Mouse (Mus musculus) heart, embryonic 16.5 days (tissue): Measurements from ENCODE around the gene Nos1. TPM values are rescaled to one million over a fixed set of nuclear protein-coding genes. Genes with fewer than 3 reads are reported as not detected.
A peak's percentile ranks its signal among the peaks of the same experiment; 100 is the strongest.

ENCODE experiments used
- ATAC-seq: fragments of 200-750 bp; cut with Nextera tagmentation; replicated peaks from 2 replicates; pipeline ENCODE4 v1.8.0; 2017; ENCODE audit warnings: moderate number of reproducible peaks; ENCODE audit not compliant: insufficient read depth, low FRiP score; ENCODE audit errors: extremely low read depth
- H3K27ac ChIP-seq: fragments of 300-500 bp; sonication (generic); 2 replicates; pipeline ENCODE4 v1.5.1; 2014; ENCODE audit warnings: mild to moderate bottlenecking, low read length, control low read depth, moderate library complexity
- H3K27me3 ChIP-seq: fragments of 300-500 bp; sonication (generic); 2 replicates; pipeline ENCODE4 v1.6.1; 2014; ENCODE audit warnings: low read length, mixed read lengths; ENCODE audit not compliant: control insufficient read depth, insufficient read depth
- H3K36me3 ChIP-seq: fragments of 300-500 bp; sonication (generic); 2 replicates; pipeline ENCODE4 v1.6.1; 2014; ENCODE audit not compliant: control insufficient read depth, insufficient read depth
- H3K4me1 ChIP-seq: fragments of 300-500 bp; sonication (generic); 2 replicates; pipeline ENCODE4 v1.6.1; 2014; ENCODE audit warnings: low read length, mixed read lengths; ENCODE audit not compliant: control insufficient read depth, insufficient read depth
- H3K4me2 ChIP-seq: fragments of 300-500 bp; sonication (generic); 2 replicates; pipeline ENCODE4 v1.6.1; 2014; ENCODE audit warnings: low read depth, mild to moderate bottlenecking, control low read depth, low read length
- H3K4me3 ChIP-seq: fragments of 300-500 bp; sonication (generic); 2 replicates; pipeline ENCODE4 v1.5.1; 2014; ENCODE audit warnings: mild to moderate bottlenecking, control low read depth, low read length
- H3K9ac ChIP-seq: fragments of 300-500 bp; sonication (generic); 2 replicates; pipeline ENCODE4 v1.6.1; 2014; ENCODE audit warnings: low read length, control low read depth
- H3K9me3 ChIP-seq: fragments of 300-500 bp; sonication (generic); replicated peaks from 2 replicates; pipeline ENCODE4 v1.6.1; 2016; ENCODE audit warnings: low read length; ENCODE audit not compliant: control insufficient read depth
- WGBS: fragments of 180-500 bp; shearing (Covaris S2); extraction: QIAGEN DNeasy Blood & Tissue Kit; methylation state at CpG from one replicate; pipeline ENCODE4 v1.1.7; 2014; 5-methylcytosine and 5-hydroxymethylcytosine counted together
- polyA plus RNA-seq: library from polyadenylated mRNA; unstranded; fragments of >200 nt; fragmentation: Nextera tagmentation; extraction: Ambion mirVana; gene quantifications from 2 replicates; pipeline ENCODE4 v1.2.1, GENCODE M21; 2015

Nos1 gene
- polyA plus RNA-seq, 1 experiment from 2014 or later = 0.24 TPM

DNA sequence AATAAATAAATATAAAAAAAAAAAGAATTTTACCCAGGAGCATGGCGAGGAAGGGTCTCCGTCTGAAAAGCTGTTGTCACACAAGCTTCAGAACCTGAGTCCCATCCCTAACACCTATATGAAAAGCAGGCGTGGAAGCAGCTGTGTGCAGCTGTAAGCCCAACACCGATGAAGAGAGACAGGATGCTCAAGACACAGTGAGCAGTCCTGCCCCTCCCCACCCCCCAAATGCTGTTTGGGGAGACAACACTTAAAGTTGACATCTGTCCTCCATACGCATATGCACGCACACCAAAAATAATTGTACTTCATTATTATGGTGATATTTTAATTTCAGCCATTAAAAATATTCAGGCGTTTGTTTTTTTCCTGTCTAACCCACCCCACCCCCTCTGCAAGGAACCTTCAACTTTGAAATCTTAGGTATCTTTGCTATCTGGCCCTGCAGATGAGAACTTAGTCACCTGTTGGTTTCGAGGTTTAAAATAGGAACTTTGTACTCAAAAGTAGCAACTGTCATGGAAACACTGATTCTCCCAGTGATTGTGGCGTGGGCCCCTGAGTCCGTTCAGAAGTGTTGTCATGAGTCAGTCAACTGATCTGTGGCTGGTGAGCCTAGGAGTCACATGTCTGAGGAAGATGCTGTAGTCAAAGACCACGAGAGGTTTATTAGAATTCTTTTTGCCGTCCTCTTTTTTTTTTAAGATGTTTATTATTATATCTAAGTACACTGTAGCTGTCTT is 141.1 kb downstream of the Nos1 start:
- Histone ChIP-seq H3K27me3 (no peaks in the 10 kb centered on the region), H3K4me3 (no peak overlapping the region), H3K4me2 (no peak overlapping the region), H3K4me1 (no peaks in the 10 kb centered on the region), H3K36me3 (no peaks in the 10 kb centered on the region), H3K9ac (no peak overlapping the region), H3K9me3 (no peaks in the 10 kb centered on the region), H3K27ac (no peak overlapping the region)
- 74% methylated on average over 12 of the region's 12 CpGs for whole genome bisulfite sequencing
- ATAC-seq = no peak

- H3K4me2 ChIP-seq = no peak overlapping the region
- no peaks in the 10 kb centered on the region for H3K4me1 ChIP-seq
- H3K27ac ChIP-seq = no peak overlapping the region
- no peaks in the 10 kb centered on the region for H3K27me3 ChIP-seq
- no peak overlapping the region for H3K4me3 ChIP-seq
- WGBS = 19% methylated on average over 6 of the region's 6 CpGs
- no peak overlapping the region for H3K9ac ChIP-seq
- H3K36me3 ChIP-seq = no peaks in the 10 kb centered on the region
- ATAC-seq = no peak
- peaks cover 3% of the 10 kb centered on the region; the same call in 1 of the 2 replicates for H3K9me3 ChIP-seq
Observed at GRCm38 (mm10) chr5:117923688-117924087, 142.9 kb downstream of the Nos1 start.

DNA sequence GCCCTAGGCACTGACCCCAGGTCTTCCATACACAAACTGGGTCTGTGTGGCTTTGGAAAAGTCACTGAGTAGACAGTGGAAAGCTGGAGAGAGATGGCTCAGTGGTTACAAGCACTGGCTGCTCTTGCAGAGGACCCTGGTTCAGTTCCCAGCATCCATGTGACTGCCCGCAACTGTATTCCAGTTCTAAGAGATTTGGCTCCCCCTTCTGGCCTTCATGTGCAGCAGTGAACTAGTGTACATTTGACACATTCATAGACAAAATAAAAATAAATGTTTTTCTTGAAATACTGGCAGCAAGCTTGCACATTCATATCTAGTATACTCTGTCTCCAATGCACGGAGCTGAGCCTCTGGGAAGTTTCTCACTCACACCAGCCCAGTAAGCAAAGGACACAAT is 147.7 kb downstream of the Nos1 start:
- ATAC-seq = no peak
- Histone ChIP-seq H3K36me3 (no peaks in the 10 kb centered on the region), H3K27me3 (peaks cover 6% of the 10 kb centered on the region; the same call in 1 of the 2 replicates), H3K4me3 (no peak overlapping the region), H3K27ac (no peak overlapping the region), H3K4me2 (no peak overlapping the region), H3K4me1 (no peaks in the 10 kb centered on the region), H3K9me3 (peaks cover 3% of the 10 kb centered on the region; the same call in 1 of the 2 replicates), H3K9ac (no peak overlapping the region)
- 89% methylated on average over 2 of the region's 2 CpGs for WGBS

DNA sequence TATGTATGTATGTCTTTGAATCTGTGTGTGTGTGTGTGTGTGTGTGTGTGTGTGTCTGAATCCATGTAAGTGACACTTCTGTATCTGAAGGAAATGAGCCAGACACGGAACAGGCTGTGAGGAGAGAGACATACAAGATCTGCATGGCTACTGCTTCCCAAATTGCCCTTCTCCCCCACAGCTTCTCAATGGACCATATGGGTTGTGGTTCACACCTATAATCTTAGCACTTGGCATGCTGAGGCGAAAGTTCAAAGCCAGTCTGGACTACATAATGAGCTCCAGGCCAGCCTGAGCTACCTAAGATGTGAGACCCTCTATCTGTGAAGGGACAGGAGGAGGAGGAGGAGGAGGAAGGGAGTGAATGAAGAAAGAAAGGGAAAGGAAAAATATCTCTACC is 151.4 kb downstream of the Nos1 start:
- Histone ChIP-seq H3K9ac (no peak overlapping the region), H3K36me3 (no peaks in the 10 kb centered on the region), H3K9me3 (peaks cover 3% of the 10 kb centered on the region; the same call in 1 of the 2 replicates), H3K27me3 (peaks cover 11% of the 10 kb centered on the region), H3K27ac (no peak overlapping the region), H3K4me1 (no peaks in the 10 kb centered on the region), H3K4me3 (no peak overlapping the region), H3K4me2 (no peak overlapping the region)
- ATAC-seq = no peak
- WGBS = 50% methylated on average over 2 of the region's 2 CpGs

- no peak overlapping the region for H3K4me2 ChIP-seq
- H3K4me1 ChIP-seq = no peaks in the 10 kb centered on the region
- H3K27me3 ChIP-seq = peaks cover 11% of the 10 kb centered on the region
- peaks cover 3% of the 10 kb centered on the region; the same call in 1 of the 2 replicates for H3K9me3 ChIP-seq
- ATAC-seq = 0 out of 2 replicates have a peak, but pooled peaks have one; percentile 6
- H3K9ac ChIP-seq = no peak overlapping the region
- H3K36me3 ChIP-seq = no peaks in the 10 kb centered on the region
- no peak overlapping the region for H3K4me3 ChIP-seq
- no peak overlapping the region for H3K27ac ChIP-seq
- 1% methylated on average over 8 of the region's 9 CpGs for WGBS
Observed at GRCm38 (mm10) chr5:117932862-117933261, 152.0 kb downstream of the Nos1 start.

- no peak for ATAC-seq
- Histone ChIP-seq H3K4me1 (no peaks in the 10 kb centered on the region), H3K9ac (no peak overlapping the region), H3K36me3 (no peaks in the 10 kb centered on the region), H3K4me3 (no peak overlapping the region), H3K27me3 (peaks cover 11% of the 10 kb centered on the region), H3K4me2 (no peak overlapping the region), H3K27ac (no peak overlapping the region), H3K9me3 (no peaks in the 10 kb centered on the region)
- WGBS = 56% methylated on average over 16 of the region's 16 CpGs
Observed at GRCm38 (mm10) chr5:117936346-117936745, 155.5 kb downstream of the Nos1 start.

DNA sequence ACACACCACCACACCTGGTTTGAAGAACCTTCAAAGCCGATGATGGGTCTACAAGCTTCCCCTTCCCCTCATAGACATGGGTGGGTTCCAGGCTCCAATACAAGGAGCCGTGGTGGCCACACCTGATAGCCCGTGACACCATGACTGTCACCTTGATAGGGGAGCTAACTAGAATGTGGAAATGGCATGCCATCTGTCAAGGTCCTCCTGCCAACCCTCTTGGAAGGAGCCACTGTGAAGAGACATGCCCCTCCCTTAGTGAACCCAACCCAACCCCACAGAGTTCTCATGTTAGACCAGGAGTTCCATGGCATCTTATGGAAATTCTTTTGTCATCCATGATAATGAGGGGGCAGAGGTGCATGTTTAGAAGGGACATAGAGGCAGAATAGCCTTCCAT is 156.4 kb downstream of the Nos1 start:
- H3K4me3 ChIP-seq = no peak overlapping the region
- no peak overlapping the region for H3K27ac ChIP-seq
- no peak overlapping the region for H3K9ac ChIP-seq
- WGBS = 83% methylated on average over 3 of the region's 3 CpGs
- no peaks in the 10 kb centered on the region for H3K4me1 ChIP-seq
- no peaks in the 10 kb centered on the region for H3K36me3 ChIP-seq
- H3K27me3 ChIP-seq = peaks cover 6% of the 10 kb centered on the region
- H3K9me3 ChIP-seq = no peaks in the 10 kb centered on the region
- no peak overlapping the region for H3K4me2 ChIP-seq
- ATAC-seq = no peak

GRCm38 (mm10) chr5:117938182-117938581 is 157.3 kb downstream of the Nos1 start:
- Histone ChIP-seq H3K4me2 (peak overlapping the region; percentile 62), H3K27ac (no peak overlapping the region), H3K4me3 (peak overlapping the region; percentile 39), H3K27me3 (peaks cover 5% of the 10 kb centered on the region), H3K9me3 (no peaks in the 10 kb centered on the region), H3K36me3 (no peaks in the 10 kb centered on the region), H3K9ac (no peak overlapping the region), H3K4me1 (no peaks in the 10 kb centered on the region)
- WGBS = 12% methylated on average over 14 of the region's 14 CpGs
- ATAC-seq = peak; percentile 74; the same call in 1 of the 2 replicates

- no peak overlapping the region for H3K4me3 ChIP-seq
- no peaks in the 10 kb centered on the region for H3K9me3 ChIP-seq
- H3K36me3 ChIP-seq = no peaks in the 10 kb centered on the region
- no peak overlapping the region for H3K4me2 ChIP-seq
- no peaks in the 10 kb centered on the region for H3K4me1 ChIP-seq
- no peak for ATAC-seq
- no peak overlapping the region for H3K9ac ChIP-seq
- no peak overlapping the region for H3K27ac ChIP-seq
- H3K27me3 ChIP-seq = peaks cover 5% of the 10 kb centered on the region
- WGBS = 74% methylated on average over 8 of the region's 8 CpGs
Observed at GRCm38 (mm10) chr5:117939402-117939801, 158.6 kb downstream of the Nos1 start.
